Mouse (Mus musculus): Measurements from ENCODE around the gene Rnf149. TPM values are rescaled to one million over a fixed set of nuclear protein-coding genes. Genes with fewer than 3 reads are reported as not detected.

Rnf149 gene
- polyA plus RNA-seq, 1 experiment: 136 TPM

DNA sequence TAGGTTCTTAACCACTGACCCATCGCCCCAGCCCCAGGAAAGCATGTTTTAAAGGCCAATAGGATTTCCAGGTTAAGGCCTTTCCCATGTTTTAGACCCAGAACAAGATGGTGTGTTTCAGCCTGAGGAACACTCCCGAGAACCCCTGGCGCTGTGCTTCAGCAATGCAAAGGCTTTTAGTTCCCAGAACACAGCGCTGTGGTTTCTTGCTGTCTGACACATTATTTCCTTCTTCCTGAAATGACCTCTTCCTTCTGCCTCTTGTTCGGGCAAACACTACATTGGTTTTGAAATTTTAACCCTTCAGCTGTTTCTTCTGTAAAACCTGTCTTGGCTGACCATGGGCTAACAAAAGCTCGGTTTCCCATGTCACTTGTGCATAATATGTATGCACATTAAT is 1.9 kb upstream of the Rnf149 start:
- no peak for TF ChIP-seq GATA1 (IDR thresholded peaks at IDR 0.05; ENCODE audit: low read length)

DNA sequence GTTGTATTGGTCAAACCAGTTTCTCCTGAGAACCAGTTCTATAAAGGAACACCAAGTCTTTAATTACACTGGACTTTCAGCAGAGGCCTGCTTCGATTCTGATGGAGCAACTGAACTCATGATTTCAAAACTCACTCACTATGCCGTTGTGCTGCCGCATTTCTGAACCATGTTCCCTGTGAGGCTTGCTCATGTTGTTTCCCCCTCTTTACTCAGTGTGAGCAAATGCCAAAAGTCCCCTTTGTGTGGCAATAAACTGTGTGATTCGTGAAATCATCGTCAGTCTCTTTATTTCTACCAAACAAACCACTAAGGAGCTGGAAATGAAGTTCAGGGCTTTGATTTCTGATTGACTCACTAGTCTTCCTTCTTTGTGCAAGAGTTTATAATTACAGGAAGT is 1.2 kb upstream of the Rnf149 start:
- no peak for TF ChIP-seq GATA1 (IDR thresholded peaks at IDR 0.05; ENCODE audit: low read length)

DNA sequence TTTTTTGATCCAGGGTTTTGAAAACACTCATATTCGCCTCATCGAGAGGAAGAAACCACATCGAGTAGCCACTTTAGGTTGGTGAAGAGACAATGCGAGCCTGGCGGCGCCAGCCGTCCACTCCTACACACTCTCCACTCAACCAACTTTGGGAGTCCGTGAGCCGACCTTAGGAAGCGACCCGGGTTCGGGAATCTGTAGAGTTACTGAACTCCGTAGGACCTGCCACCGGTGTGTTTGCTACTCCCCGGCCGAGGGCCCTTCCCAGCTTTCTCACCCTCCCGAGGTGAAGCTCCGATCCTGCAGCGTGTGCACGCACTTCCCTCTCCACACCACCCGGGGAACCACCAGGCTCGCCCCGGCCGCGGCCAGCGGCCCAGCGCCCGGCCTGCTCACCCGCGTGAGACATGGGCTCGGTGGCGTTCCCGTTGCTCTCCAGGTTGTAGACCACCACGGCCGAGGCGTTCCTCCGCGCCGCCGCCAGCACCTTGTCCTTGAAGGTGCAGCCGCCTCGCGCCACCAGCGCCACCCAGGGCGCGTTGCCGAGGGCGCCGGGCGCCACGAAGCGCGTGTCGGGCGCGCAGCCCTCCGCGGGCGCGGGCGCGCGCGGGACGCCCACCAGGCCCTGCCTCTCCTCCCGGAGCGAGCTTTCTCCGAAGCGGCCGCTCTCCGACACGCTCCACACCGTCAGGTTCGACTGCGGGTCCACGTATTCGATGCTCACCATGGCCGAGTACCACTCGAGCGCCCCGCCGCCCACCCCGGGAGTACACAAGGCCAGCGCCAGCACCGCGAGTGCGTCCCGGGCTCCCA is 568 bp downstream of the Rnf149 start:
- TF ChIP-seq GATA1 (IDR thresholded peaks at IDR 0.05; ENCODE audit: low read length): no peak

DNA sequence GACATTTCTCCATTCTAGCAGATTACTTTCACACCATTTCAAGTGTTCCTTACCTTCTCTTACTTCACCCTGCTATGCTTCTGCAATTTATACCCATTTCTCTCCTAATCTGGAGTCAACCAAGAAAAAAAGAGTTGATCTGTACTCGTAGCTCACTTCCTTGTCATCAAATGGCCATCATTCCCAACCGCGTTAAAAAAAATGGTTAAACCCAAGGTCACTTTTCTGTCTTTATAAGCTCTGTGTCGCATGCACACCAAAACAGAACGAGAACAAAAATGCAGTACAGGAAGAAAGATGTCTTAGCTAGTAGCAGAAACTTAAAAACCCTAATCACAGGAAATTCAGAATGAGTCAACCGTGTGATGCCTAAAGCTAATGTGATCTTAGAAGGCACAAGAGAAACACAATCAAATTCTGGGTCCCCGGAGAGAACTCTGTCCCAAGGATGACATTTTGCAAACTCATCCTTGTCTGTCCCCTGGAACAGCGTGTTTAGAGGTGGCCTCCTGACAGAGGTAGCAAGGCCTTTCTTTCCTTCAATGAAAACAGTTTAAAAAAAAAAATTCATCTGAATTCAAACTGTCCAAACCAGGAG is 1.3 kb downstream of the Rnf149 start:
- no peak for TF ChIP-seq GATA1 (IDR thresholded peaks at IDR 0.05; ENCODE audit: low read length)

DNA sequence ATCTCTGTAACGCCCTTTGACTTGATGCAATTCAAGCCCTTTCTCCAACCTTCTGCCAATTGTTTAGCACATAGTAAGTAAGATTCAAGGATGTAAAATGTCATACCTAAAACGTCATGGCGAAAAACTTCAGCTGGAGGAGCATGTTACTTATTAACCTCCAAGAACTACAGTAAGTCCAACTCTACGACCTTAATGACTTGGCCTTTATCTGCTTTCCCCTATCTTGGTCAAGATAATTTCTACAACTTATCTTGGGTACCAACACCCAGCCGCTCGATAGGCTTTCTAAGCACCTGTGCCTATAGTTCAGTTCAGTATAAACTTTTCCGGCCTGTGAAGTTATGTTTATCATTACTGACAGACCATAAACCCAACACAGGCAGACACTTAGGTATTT is 3.3 kb downstream of the Rnf149 start:
- peak; percentile 10 for TF ChIP-seq GATA1 (IDR thresholded peaks at IDR 0.05; ENCODE audit: low read length)

DNA sequence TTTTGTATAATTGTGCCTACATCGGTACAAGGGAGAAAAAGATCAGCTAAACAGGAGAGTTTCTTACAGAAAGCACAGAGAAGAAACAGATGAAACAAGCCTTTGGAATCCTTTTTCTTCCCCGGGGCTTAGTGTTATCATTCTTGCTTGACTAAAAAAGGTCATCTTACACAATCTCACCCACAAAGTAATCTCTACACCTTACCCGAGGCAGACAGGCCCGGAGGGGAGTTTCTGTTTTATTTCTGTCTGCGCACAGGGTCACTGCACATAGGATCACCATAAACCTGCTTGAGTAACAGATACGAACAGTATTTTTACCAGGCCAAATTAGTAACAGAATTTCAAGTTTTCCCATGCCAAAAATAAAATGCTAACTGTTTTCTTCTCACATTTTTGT is 5.6 kb downstream of the Rnf149 start:
- TF ChIP-seq GATA1 (IDR thresholded peaks at IDR 0.05; ENCODE audit: low read length): no peak

DNA sequence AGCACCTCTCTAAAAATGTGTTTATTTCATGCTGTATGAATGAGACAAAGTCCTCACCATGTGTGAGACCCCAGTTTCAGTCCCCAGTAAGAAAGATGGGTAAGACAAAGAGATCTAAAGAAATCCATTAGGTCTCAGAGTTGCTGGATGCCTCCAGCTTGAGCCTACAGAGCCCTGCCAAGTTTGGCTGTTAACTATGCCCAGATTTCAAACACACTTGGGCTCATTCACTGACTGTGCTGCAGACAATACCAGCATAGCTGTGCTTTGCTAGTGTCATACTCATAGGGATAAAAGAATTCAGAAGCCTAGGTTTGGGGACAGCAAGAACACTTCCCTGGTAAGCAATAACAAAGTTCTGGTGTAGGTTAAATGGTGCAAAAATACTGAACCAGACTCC is 9.1 kb downstream of the Rnf149 start:
- no peak for TF ChIP-seq GATA1 (IDR thresholded peaks at IDR 0.05; ENCODE audit: low read length)

DNA sequence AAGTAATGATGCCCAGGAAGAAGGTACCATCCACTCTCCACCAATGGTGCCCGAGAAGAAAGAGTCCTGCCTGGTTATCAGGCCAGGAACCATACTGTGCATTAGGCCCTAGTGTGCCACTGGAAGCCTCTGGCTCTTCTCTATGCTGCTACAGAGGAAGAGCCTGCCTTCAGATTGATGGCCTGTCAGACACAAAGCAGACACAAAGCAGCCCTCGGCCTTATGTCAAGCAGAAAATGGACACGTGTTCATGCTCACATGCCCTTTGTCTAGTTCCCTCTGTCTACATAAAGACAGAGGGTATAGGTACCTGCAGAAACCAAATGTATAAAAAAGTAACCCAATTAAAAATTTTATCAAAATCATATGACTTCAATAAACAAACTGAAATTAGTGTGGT is 12.6 kb downstream of the Rnf149 start:
- TF ChIP-seq GATA1 (IDR thresholded peaks at IDR 0.05; ENCODE audit: low read length): no peak

DNA sequence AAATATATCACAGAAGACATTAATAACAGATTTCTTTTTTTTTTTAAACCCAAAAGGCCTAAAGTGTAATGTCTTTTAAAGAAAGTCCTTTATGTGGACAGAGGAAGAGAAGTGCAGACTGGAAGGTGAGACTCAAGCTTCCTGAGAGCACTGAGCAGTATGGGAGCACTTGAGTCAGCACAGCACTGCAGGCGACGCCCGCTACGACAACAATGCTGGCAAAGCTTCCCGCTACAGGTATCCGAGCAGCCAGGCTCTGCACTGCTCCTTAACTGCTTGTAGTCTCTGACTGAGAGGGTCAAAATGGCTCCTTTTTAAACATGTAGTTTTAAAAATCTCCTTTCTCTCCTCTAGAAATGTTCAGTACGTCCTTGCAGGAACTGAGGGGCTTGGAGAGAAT is 14.0 kb downstream of the Rnf149 start:
- TF ChIP-seq GATA1 (IDR thresholded peaks at IDR 0.05; ENCODE audit: low read length): no peak

DNA sequence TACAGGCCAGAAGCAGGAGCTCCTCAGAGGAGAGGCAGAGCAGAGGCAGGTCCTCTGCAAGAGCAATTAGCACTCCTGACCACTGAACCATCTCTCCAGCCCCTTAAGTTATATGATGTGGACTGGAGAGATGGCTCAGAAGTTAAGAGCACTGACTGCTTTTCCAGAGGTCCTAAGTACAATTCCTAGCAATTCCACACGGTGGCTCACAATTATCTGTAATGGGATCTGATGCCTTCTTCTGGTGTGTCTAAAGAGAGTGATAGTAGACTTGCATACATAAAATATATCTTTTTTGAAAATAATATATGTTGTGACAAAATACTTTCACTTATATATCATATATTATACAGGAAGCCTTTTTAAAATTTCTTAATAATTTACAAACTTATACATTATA is 15.3 kb downstream of the Rnf149 start:
- TF ChIP-seq GATA1 (IDR thresholded peaks at IDR 0.05; ENCODE audit: low read length): no peak

DNA sequence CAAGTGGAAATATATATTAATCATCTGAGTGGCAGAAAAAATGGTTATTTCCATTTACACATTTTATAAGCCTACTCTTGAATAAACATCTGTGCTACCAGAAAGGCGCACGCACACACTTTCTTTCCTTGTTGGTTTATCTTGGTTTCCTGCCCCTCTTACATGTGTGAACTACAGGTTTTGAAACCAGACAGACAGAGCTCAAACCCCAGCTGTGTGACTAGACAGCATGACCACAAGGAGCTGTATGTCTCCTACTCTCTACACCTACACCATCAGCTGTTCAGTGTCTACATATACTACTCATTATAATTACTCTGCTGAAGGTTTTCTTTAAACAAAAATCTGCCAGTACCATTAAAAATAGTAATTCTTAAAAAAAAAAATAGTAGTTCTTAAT is 18.2 kb downstream of the Rnf149 start:
- TF ChIP-seq GATA1 (IDR thresholded peaks at IDR 0.05; ENCODE audit: low read length): no peak

DNA sequence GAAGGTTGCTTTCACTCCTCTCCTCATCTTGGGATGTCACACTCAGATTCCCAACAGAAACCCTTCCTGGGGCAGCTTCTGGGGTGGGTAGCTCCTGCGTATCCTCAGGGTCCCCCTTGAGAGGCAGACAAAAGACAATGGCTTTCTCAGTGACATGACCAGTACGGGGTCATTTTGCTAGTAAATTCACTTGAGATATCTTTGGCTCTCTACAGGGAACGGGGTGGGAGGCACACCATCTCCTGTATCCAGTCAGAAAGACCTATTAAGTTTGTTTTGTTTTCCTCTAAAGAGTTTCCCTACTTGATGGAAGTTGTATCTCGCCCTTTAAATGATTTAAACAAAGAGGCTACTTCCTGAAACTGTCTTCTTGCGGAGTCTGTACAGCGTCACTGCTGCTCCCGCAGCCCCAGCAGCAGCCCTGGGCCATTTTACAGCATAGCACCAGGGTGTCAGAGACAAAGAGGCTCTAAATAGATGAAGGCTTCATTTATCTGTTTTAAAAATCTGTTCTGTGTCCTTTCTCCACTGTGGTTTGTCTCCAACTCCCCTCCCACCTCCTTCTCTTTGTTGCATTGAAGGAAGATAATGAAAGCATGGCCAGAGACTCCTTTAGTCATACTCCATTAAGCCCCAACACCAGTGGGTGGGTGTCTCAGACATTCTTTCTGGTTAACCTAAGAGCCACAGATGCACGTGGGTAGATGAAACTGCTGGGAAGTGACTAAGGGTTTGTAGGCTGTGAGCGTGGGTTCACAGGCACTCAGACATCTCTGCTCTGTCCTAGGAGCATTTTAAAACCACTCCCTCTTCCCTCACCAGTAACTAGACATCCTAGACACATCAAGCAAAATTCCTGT is 21.4 kb downstream of the Rnf149 start:
- no peak for TF ChIP-seq GATA1 (IDR thresholded peaks at IDR 0.05; ENCODE audit: low read length)

DNA sequence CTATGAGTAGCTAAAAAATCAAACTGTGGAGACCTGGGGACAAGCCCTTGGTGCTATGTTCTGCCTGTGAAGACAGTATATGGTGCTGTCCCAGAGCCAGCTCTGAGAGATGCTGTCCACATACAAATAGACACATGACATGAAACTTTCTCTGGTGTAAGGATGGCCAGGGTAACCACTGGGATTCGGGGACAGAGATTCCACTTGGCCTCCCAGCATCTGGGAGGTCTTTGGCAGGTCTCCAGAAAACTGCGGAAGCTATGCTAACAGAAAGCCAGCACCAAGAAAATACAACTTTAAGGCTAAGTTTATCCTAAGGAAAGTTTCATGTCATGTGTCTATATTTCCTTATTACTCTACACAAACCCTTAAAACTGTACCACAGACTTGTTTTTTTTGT is 27.4 kb downstream of the Rnf149 start:
- TF ChIP-seq GATA1 (IDR thresholded peaks at IDR 0.05; ENCODE audit: low read length): no peak

DNA sequence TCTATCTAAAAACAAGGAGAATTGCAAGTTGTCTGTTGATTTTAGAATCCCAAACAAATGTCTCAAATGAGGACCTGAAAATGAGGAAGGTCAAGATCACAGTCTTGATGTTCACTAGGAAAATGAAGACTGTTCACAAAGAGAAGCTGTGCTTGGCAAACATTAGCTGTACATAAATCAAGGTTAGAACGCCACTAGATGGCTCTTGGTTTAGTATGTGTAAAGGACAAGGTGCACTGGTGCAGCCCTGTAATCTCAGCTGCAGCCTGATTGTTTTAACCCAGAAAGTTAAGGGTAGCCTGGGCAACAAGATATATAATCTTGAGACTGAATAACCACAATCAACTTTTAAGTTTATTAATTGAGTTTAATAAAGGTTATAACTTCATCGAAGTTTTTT is 30.0 kb downstream of the Rnf149 start:
- TF ChIP-seq GATA1 (IDR thresholded peaks at IDR 0.05; ENCODE audit: low read length): no peak

DNA sequence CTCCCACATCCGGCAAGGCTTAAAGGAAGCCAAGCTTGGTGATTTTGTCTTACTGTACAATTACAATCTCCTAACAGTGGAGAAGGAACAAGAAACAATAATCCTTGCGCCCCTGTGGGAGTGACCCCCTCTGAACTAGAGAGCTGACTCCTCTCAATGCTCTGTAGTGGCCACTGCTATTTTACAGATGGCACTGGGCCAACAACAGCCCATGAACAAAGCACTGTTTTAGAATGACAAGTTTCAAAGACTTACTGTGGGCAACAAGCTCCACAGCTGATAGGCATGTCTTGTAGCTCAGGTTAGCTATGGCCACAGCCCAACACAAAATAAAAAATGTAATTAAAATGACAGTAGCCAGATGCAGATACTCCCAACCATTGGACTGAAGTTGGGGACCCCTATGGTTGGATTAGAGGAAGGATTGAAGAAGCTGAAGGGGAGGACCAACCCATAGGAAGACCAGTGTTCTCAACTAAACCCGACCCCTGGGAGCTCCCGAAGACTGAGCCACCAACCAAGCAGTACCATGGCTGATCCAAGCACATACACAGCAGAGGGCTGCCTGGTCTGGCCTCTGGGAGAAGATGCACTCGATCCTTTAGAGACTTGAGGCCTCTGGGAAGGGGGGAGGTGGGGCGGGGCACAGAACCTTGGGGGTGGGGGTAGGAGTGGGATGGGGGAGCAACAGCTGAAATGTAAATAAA is 30.9 kb downstream of the Rnf149 start:
- no peak for TF ChIP-seq GATA1 (IDR thresholded peaks at IDR 0.05; ENCODE audit: low read length)

DNA sequence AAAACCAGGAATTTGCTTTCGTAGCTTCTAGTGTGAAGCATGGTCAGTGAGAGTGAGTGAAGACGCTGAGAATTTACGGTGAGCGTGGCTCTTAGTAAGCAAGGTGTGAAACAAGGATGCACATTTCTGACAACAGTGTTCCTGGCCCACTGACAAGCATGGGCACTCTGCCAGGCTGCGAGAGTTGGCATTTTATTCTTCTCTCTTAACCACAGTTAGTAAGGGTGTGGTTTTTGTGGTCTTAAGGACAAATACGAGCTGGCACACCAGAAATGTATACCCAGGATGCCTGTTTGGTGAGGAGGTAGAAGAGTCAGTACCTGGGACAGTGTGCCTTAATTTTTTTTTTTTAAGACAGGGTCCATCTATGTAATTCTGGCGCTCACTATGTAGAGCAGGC is 31.6 kb downstream of the Rnf149 start:
- TF ChIP-seq GATA1 (IDR thresholded peaks at IDR 0.05; ENCODE audit: low read length): no peak

Measured in G1E-ER4 (cell line).